Mouse (Mus musculus) E14TG2a.4 (cell line): ENCODE data around the gene Gpn2.

Source experiments
- CTCF ChIP-seq: conservative IDR thresholded peaks from 2 replicates; pipeline ENCODE4 v1.5.1; 2014; ENCODE audit warnings: low read length
- NANOG ChIP-seq: IDR thresholded peaks from 2 replicates; pipeline ENCODE4 v1.6.1; 2014; ENCODE audit warnings: borderline replicate concordance, low read length, mixed read lengths
- POU5F1 ChIP-seq: IDR thresholded peaks from 2 replicates; pipeline ENCODE4 v1.6.1; 2014; ENCODE audit warnings: low read length, borderline replicate concordance

GRCm38 (mm10) chr4:133536081-133536480, 48.1 kb upstream of the Gpn2 start:
- TF ChIP-seq CTCF (no peak), NANOG (no peak), POU5F1 (no peak)
